Mouse (Mus musculus): ENCODE measurements around the gene Zmiz1. TPM values are rescaled to one million over a fixed set of nuclear protein-coding genes. Genes with fewer than 3 reads are reported as not detected.

Gene Zmiz1
- polyA plus RNA-seq, 1 experiment from 2014 or later: 57.5 TPM

DNA sequence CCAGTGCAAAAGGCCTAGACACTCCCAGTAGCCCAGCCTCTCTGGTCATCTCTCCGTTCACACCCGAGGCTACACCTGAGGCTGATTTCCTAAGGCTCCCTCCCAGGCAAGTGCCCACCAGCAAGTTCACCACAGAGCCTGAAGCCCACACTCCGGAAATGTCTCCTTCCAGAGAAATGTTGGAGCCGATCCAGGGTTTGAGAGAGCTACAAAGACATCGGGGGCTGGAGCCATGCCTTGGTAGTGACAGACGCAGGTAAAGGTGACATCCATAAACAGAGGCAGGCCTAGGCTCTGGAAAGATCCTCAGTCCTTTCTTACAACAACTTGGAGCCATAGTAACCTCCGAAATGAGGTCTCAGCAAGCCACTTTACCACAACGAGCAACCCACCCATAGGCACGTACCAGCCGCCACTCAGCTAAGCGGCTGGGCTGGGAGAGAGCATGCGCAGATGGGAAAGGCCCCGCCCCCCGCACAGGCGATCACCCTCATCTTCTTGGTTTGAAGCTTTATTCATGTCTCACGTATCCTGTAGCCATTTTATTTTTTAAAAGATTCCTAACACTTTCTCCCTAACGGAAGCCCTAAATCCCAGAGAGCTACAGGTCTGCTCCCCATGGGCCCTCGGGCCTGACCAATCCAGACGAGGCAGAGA, 206.5 kb downstream of the Zmiz1 start:
- Histone ChIP-seq H3K27me3 (no peaks in the 10 kb centered on the region), H3K4me2 (replicated peaks) (no peak overlapping the region), H3K36me3 (peaks cover 55% of the 10 kb centered on the region), H3K4me3 (no peak overlapping the region), H3K9me3 (no peaks in the 10 kb centered on the region), H3K27ac (replicated peaks) (peak overlapping the region; percentile 52), H3K4me1 (no peaks in the 10 kb centered on the region), H3K9ac (replicated peaks) (no peak overlapping the region)
- ATAC-seq (replicated peaks): no peak
- 67% methylated on average over 19 of the region's 19 CpGs for WGBS

DNA sequence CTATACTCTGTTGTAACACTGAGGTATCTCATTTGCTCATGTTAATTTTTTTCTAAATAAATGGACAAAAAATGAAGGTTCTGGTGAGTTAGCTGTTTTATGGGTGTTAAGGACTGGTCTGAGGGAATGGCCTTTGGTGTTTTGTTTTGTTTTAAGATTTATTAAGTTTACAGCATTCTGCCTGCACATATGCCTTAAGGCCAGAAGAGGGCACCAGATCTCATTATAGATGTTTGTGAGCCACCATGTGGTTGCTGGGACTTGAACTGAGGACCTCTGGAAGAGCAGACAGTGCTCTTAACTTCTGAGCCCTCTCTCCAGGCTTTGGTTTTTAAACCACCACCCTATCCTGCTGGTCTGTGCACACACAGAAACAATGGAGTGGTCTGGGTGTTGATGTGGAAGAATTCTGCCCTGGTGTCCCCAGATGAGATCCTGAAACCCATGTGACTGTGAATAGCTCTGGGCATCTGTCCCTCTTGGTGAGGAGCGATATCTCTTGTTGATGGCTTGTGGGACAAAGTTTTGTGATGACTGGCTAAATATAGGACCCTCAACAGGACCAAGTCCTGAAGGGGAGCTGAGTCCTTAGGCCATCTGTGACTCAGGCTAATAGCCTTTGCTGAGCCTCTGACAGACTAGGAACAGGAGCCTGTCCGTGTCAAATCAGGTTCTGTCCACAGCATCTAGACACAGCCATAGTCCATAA, 207.8 kb downstream of the Zmiz1 start:
- no peak overlapping the region for H3K27ac ChIP-seq (replicated peaks)
- H3K9ac ChIP-seq (replicated peaks): no peak overlapping the region
- 83% methylated on average over 2 of the region's 2 CpGs for WGBS
- no peaks in the 10 kb centered on the region for H3K27me3 ChIP-seq
- peaks cover 42% of the 10 kb centered on the region for H3K36me3 ChIP-seq
- ATAC-seq (replicated peaks): no peak
- H3K4me2 ChIP-seq (replicated peaks): no peak overlapping the region
- no peaks in the 10 kb centered on the region for H3K9me3 ChIP-seq
- no peaks in the 10 kb centered on the region for H3K4me1 ChIP-seq
- H3K4me3 ChIP-seq: no peak overlapping the region

GRCm38 (mm10) chr14:25667587-25667986, 208.6 kb downstream of the Zmiz1 start:
- no peak for ATAC-seq (replicated peaks)
- Histone ChIP-seq H3K4me1 (no peaks in the 10 kb centered on the region), H3K27me3 (no peaks in the 10 kb centered on the region), H3K36me3 (peaks cover 34% of the 10 kb centered on the region), H3K4me2 (replicated peaks) (no peak overlapping the region), H3K9ac (replicated peaks) (no peak overlapping the region), H3K4me3 (no peak overlapping the region), H3K9me3 (no peaks in the 10 kb centered on the region), H3K27ac (replicated peaks) (no peak overlapping the region)
- 79% methylated on average over 3 of the region's 3 CpGs for WGBS

GRCm38 (mm10) chr14:25679625-25680024, 220.6 kb downstream of the Zmiz1 start:
- WGBS: 74% methylated on average over 7 of the region's 7 CpGs
- H3K4me1 ChIP-seq: no peaks in the 10 kb centered on the region
- no peaks in the 10 kb centered on the region for H3K9me3 ChIP-seq
- ATAC-seq (replicated peaks): no peak
- H3K4me3 ChIP-seq: no peak overlapping the region
- no peak overlapping the region for H3K27ac ChIP-seq (replicated peaks)
- H3K9ac ChIP-seq (replicated peaks): no peak overlapping the region
- no peak overlapping the region for H3K4me2 ChIP-seq (replicated peaks)
- no peaks in the 10 kb centered on the region for H3K27me3 ChIP-seq
- no peaks in the 10 kb centered on the region for H3K36me3 ChIP-seq

GRCm38 (mm10) chr14:25682020-25682419, 223.0 kb downstream of the Zmiz1 start:
- Histone ChIP-seq H3K27me3 (no peaks in the 10 kb centered on the region), H3K4me2 (replicated peaks) (no peak overlapping the region), H3K4me1 (no peaks in the 10 kb centered on the region), H3K36me3 (no peaks in the 10 kb centered on the region), H3K9ac (replicated peaks) (no peak overlapping the region), H3K9me3 (no peaks in the 10 kb centered on the region), H3K27ac (replicated peaks) (no peak overlapping the region), H3K4me3 (no peak overlapping the region)
- WGBS: 81% methylated on average over 6 of the region's 6 CpGs
- ATAC-seq (replicated peaks): no peak

GRCm38 (mm10) chr14:25686216-25686945, 227.4 kb downstream of the Zmiz1 start:
- H3K4me1 ChIP-seq: no peaks in the 10 kb centered on the region
- no peak overlapping the region for H3K4me2 ChIP-seq (replicated peaks)
- no peaks in the 10 kb centered on the region for H3K27me3 ChIP-seq
- H3K9ac ChIP-seq (replicated peaks): no peak overlapping the region
- H3K9me3 ChIP-seq: no peaks in the 10 kb centered on the region
- H3K4me3 ChIP-seq: no peak overlapping the region
- ATAC-seq (replicated peaks): no peak
- WGBS: 82% methylated on average over 7 of the region's 7 CpGs
- no peaks in the 10 kb centered on the region for H3K36me3 ChIP-seq
- no peak overlapping the region for H3K27ac ChIP-seq (replicated peaks)

DNA sequence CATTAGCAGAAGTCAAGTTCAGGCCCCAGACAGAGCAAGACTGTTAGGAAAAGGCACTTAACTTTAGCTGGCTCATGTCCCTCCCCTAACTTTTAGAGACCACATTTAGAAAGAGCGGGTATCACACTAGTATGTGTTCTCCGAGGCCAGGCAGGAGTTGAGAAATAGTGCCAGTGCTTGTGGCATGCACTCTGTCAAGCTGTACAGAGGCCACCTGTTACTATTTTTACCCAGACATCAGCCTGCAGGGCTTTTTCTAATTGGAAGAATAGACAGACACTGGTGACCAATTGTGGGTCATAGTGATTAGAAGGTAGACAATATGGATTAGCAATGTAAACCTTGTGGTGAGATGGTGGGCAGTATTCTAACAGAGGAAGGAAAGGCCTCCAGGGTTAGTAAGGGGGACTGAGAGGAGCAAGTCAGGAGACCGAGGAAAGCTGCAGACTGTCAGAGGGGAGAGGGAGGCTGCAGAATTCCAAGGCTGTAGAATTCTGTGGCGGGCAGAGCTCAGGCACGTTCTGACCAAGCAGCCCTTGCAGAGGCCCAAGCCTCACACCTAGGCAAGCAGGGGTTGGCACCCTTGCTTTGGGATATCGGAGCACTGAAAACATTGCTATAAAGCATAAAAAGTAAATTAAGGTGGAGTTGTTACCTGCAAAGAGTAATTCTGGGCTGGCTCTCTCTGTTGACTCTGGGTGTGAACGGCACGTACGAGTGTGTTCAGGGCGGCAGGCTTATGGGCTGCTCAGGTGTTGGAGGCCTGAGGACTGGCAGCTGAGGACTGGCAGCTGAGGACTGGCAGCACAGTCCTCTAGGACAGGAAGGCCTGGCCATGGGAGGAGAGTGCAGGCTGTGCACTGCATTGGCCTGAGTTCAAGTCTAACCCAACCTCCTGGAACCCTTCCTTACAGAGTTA, 228.3 kb downstream of the Zmiz1 start:
- WGBS: 81% methylated on average over 10 of the region's 10 CpGs
- ATAC-seq (replicated peaks): no peak
- H3K4me1 ChIP-seq: no peaks in the 10 kb centered on the region

GRCm38 (mm10) chr14:25693271-25693887, 234.4 kb downstream of the Zmiz1 start:
- Histone ChIP-seq H3K9me3 (no peaks in the 10 kb centered on the region), H3K27ac (replicated peaks) (peak overlapping the region; percentile 48), H3K4me2 (replicated peaks) (peak overlapping the region; percentile 96), H3K4me1 (peaks cover 22% of the 10 kb centered on the region), H3K9ac (replicated peaks) (peak overlapping the region; percentile 28; the same call in 1 of the 2 replicates), H3K36me3 (peaks cover 6% of the 10 kb centered on the region), H3K27me3 (no peaks in the 10 kb centered on the region), H3K4me3 (peak overlapping the region; percentile 96)
- ATAC-seq (replicated peaks): peak; percentile 57
- 72% methylated on average over 6 of the region's 6 CpGs for WGBS

More for the DNA sequence above, 228.3 kb downstream of the Zmiz1 start:
- Histone ChIP-seq H3K4me2 (replicated peaks) (no peak overlapping the region), H3K9ac (replicated peaks) (no peak overlapping the region), H3K36me3 (no peaks in the 10 kb centered on the region), H3K9me3 (no peaks in the 10 kb centered on the region), H3K27me3 (no peaks in the 10 kb centered on the region), H3K4me3 (no peak overlapping the region), H3K27ac (replicated peaks) (no peak overlapping the region)

DNA sequence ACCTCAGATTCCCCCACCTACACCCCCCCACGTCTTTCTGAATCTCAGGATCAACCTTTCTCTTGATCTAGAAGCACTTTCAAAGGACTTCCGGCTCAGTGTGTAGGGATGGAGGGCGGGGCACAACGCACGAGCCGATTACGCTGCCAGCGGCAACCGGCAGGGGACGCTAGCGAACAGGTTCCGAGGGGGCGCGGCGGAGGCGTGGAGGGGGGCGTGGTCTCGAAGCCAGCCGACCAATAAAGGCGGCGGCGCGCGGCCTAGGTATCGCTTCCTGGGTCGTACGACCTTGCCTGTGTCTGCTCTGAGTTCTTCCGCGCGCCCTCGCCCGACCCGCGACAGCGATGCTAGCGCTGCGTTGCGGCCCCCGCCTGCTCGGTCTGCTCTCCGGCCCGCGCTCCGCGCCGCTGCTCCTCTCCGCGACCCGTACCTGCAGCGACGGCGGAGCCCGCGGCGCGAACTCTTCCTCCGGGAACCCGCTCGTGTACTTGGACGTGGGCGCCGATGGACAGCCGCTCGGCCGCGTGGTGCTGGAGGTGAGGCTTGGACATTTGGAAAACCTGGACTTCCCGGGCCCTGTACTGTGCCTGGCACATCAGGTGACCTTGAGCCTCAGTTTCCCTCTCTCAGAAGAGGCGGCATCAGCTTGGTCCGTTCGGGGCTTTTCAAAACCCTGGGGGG, 235.0 kb downstream of the Zmiz1 start, which contains the start of gene Ppif:
Ppif (plus strand) TSS at position 267 of the 681 bp plus-strand sequence.
- peak; percentile 92 for ATAC-seq (replicated peaks)
- WGBS: under 1% methylated on average over 70 of the region's 70 CpGs

DNA sequence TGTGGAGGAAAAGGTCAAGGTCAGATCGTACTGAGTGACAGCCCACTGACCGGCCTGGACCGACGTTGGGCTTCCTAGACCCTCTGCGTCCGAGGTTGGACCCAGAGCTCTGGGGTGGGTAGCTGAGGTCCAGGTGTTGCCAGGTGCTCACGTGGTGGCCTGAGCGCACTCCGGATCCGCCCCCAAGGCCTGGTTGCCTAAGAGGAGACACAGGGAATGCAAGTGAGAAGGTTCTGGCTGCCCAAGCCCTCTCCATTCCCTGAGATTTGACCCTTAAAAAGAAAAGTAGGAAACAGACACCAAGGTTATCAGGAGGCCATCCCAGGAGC, 235.5 kb downstream of the Zmiz1 start:
- H3K4me1 ChIP-seq: peaks cover 22% of the 10 kb centered on the region
- peak; percentile 32 for ATAC-seq (replicated peaks)
- peak overlapping the region; percentile 92 for H3K9ac ChIP-seq (replicated peaks)
- peak overlapping the region; percentile 96 for H3K4me3 ChIP-seq
- H3K36me3 ChIP-seq: peaks cover 16% of the 10 kb centered on the region
- no peaks in the 10 kb centered on the region for H3K9me3 ChIP-seq
- WGBS: 2% methylated on average over 10 of the region's 10 CpGs
- H3K4me2 ChIP-seq (replicated peaks): peak overlapping the region; percentile 96
- no peaks in the 10 kb centered on the region for H3K27me3 ChIP-seq
- H3K27ac ChIP-seq (replicated peaks): no peak overlapping the region

More for the DNA sequence above, 235.0 kb downstream of the Zmiz1 start, which contains the start of gene Ppif:
- peak within 1 kb of the TSS; percentile 66 for H3K27ac ChIP-seq (replicated peaks)
- H3K27me3 ChIP-seq: no peaks in the 10 kb centered on the region
- peak within 1 kb of the TSS; percentile 92 for H3K9ac ChIP-seq (replicated peaks)
- H3K4me3 ChIP-seq: peak within 1 kb of the TSS; percentile 96
- H3K36me3 ChIP-seq: peaks cover 12% of the 10 kb centered on the region
- peaks cover 22% of the 10 kb centered on the region for H3K4me1 ChIP-seq
- no peaks in the 10 kb centered on the region for H3K9me3 ChIP-seq
- H3K4me2 ChIP-seq (replicated peaks): peak within 1 kb of the TSS; percentile 96

DNA sequence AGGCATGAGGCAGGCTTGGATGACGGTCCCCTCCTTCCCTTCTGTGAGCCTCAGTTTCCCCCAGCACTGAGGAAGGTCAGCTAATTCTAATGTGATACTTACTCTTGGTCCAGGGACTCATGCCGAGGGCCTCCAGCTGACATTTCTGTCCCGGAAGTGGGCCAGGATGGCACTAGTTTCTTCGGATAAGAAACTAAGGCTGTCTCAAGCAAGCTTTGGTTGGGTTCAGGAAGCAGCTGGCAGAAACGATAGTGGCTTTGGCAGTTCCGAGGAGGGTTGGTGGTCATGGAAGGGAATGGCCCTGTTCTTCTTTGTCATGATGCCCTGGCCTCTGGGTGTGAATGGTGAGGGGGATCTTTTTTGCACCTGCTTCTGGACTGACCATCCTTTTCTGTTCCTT, 236.1 kb downstream of the Zmiz1 start:
- Histone ChIP-seq H3K9me3 (no peaks in the 10 kb centered on the region), H3K27ac (replicated peaks) (no peak overlapping the region), H3K9ac (replicated peaks) (peak overlapping the region; percentile 92), H3K27me3 (no peaks in the 10 kb centered on the region), H3K4me3 (peak overlapping the region; percentile 96), H3K36me3 (peaks cover 20% of the 10 kb centered on the region), H3K4me1 (peaks cover 22% of the 10 kb centered on the region), H3K4me2 (replicated peaks) (peak overlapping the region; percentile 96)
- WGBS: 74% methylated on average over 6 of the region's 6 CpGs
- ATAC-seq (replicated peaks): no peak
